Mouse (Mus musculus) bone marrow, adult 2 months (tissue): ENCODE measurements around the gene Gm5105.

ENCODE experiments used
- CTCF ChIP-seq: fragments of 200-500 bp; IDR thresholded peaks from 2 replicates; pipeline ENCODE4 v1.5.1; 2011; ENCODE audit warnings: low read length, control low read depth; ENCODE audit not compliant: control insufficient read depth, insufficient read depth
- POLR2A ChIP-seq: fragments of 200-500 bp; IDR thresholded peaks from 2 replicates; pipeline ENCODE4 v1.6.1; 2011; ENCODE audit warnings: low read depth, mild to moderate bottlenecking, control low read depth, low read length, borderline replicate concordance; ENCODE audit not compliant: control insufficient read depth

GRCm38 (mm10) chr3:138002545-138002944 is 64.6 kb downstream of the Gm5105 start:
- no peak for TF ChIP-seq CTCF
- TF ChIP-seq POLR2A: no peak
